Mouse (Mus musculus) limb, embryonic 14.5 days (tissue): ENCODE measurements at regions not wholly inside any gene's neighbourhood (a gene's known extent, or its start where the extent isn't known, plus 50 kb on each side); places are given as distances from the start of the nearest gene placed in this dataset.

Experiments
- ATAC-seq: fragments of 200-750 bp; cut with Nextera tagmentation; 2 replicates; pipeline ENCODE4 v1.8.0; 2017; ENCODE audit warnings: low read depth, moderate number of reproducible peaks, moderate TSS enrichment; ENCODE audit not compliant: low FRiP score
- DNase-seq: peaks from one replicate; pipeline ENCODE4 v3.0.0-alpha.2; 2015; ENCODE audit warnings: low spot score
- H3K27ac ChIP-seq: fragments of 300-500 bp; sonication (generic); replicated peaks from 2 replicates; pipeline ENCODE4 v1.5.1; 2014; ENCODE audit warnings: low read depth, mild to moderate bottlenecking, low read length, moderate library complexity, mixed read lengths
- H3K27me3 ChIP-seq: fragments of 300-500 bp; sonication (generic); 2 replicates; pipeline ENCODE4 v1.6.1; 2014; ENCODE audit warnings: low read length, mixed read lengths; ENCODE audit not compliant: control insufficient read depth, insufficient read depth
- H3K36me3 ChIP-seq: fragments of 300-500 bp; sonication (generic); 2 replicates; pipeline ENCODE4 v1.6.1; 2014; ENCODE audit warnings: mild to moderate bottlenecking, low read length, moderate library complexity, mixed read lengths; ENCODE audit not compliant: control insufficient read depth, insufficient read depth
- H3K4me1 ChIP-seq: fragments of 300-500 bp; sonication (generic); 2 replicates; pipeline ENCODE4 v1.6.1; 2014; ENCODE audit warnings: antibody characterized with exemption, low read length, mixed read lengths; ENCODE audit not compliant: control insufficient read depth, insufficient read depth
- H3K4me2 ChIP-seq: fragments of 300-500 bp; sonication (generic); replicated peaks from 2 replicates; pipeline ENCODE4 v1.6.1; 2014; ENCODE audit warnings: low read depth, mild to moderate bottlenecking, low read length, moderate library complexity; ENCODE audit not compliant: severe bottlenecking
- H3K4me3 ChIP-seq: fragments of 300-500 bp; sonication (generic); replicated peaks from 2 replicates; pipeline ENCODE4 v1.5.1; 2014; ENCODE audit warnings: low read length
- H3K9ac ChIP-seq: fragments of 300-500 bp; sonication (generic); 2 replicates; pipeline ENCODE4 v1.6.1; 2014; ENCODE audit warnings: mild to moderate bottlenecking, low read depth, low read length, moderate library complexity; ENCODE audit not compliant: severe bottlenecking
- H3K9me3 ChIP-seq: fragments of 300-500 bp; sonication (generic); 2 replicates; pipeline ENCODE4 v1.6.1; 2016; ENCODE audit warnings: low read length; ENCODE audit not compliant: control insufficient read depth
- POLR2A ChIP-seq: fragments of 200-500 bp; IDR thresholded peaks from 2 replicates; pipeline ENCODE4 v1.8.0; 2012; ENCODE audit warnings: inconsistent platforms, mild to moderate bottlenecking, moderate library complexity, borderline replicate concordance; ENCODE audit not compliant: insufficient read depth, insufficient read length; ENCODE audit errors: extremely low read depth
- WGBS: fragments of 180-500 bp; shearing (Covaris S2); extraction: QIAGEN DNeasy Blood & Tissue Kit; methylation state at CpG from one replicate; pipeline ENCODE4 v1.1.7; 2014; 5-methylcytosine and 5-hydroxymethylcytosine counted together

- Histone ChIP-seq H3K9me3 (no peaks in the 10 kb centered on the region), H3K9ac (no peak overlapping the region), H3K4me3 (no peak overlapping the region), H3K4me2 (no peak overlapping the region), H3K27ac (no peak overlapping the region), H3K27me3 (no peaks in the 10 kb centered on the region), H3K4me1 (no peaks in the 10 kb centered on the region), H3K36me3 (no peaks in the 10 kb centered on the region)
- DNase-seq (no peak), ATAC-seq (no peak)
- no peak for TF ChIP-seq POLR2A
- 97% methylated on average over 12 of the region's 12 CpGs for WGBS
Observed at GRCm38 (mm10) chr1:41244627-41245026, 439.2 kb downstream of the Tmem182 start.

DNA sequence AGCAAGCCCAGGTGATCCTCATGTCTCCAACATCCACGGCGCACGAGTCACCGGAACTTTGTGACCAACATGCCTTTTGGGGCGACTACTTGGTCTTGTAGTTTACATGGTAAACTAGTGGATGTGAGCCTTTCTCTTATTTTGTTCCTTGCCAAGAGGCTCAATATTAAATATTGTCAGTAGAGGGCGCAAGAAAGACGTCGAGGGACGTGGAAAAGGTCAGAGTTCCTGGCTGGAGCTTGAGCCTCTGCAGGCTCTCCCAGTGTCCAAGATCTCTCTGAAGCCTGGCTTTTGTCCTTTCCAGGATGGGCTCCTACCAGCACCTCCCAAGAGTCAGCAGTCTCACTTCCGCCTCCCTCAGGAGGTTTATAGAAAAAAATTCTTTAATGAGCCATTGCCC is 458.8 kb downstream of the Tmem182 start:
- no peak overlapping the region for H3K4me2 ChIP-seq
- WGBS = 35% methylated on average over 10 of the region's 10 CpGs
- H3K4me3 ChIP-seq = no peak overlapping the region
- H3K36me3 ChIP-seq = no peaks in the 10 kb centered on the region
- TF ChIP-seq POLR2A = no peak
- H3K27ac ChIP-seq = no peak overlapping the region
- ATAC-seq (no peak), DNase-seq (no peak)
- H3K27me3 ChIP-seq = no peaks in the 10 kb centered on the region
- H3K9me3 ChIP-seq = no peaks in the 10 kb centered on the region
- no peak overlapping the region for H3K9ac ChIP-seq
- H3K4me1 ChIP-seq = no peaks in the 10 kb centered on the region

GRCm38 (mm10) chr1:41271111-41271730 is 465.8 kb downstream of the Tmem182 start:
- H3K27ac ChIP-seq = no peak overlapping the region
- H3K4me1 ChIP-seq = peaks cover 6% of the 10 kb centered on the region; the same call in 1 of the 2 replicates
- H3K9ac ChIP-seq = no peak overlapping the region
- no peak for ATAC-seq
- H3K27me3 ChIP-seq = no peaks in the 10 kb centered on the region
- H3K4me3 ChIP-seq = no peak overlapping the region
- DNase-seq = no peak
- no peaks in the 10 kb centered on the region for H3K9me3 ChIP-seq
- no peaks in the 10 kb centered on the region for H3K36me3 ChIP-seq
- no peak overlapping the region for H3K4me2 ChIP-seq
- 16% methylated on average over 4 of the region's 4 CpGs for WGBS
- TF ChIP-seq POLR2A = no peak

DNA sequence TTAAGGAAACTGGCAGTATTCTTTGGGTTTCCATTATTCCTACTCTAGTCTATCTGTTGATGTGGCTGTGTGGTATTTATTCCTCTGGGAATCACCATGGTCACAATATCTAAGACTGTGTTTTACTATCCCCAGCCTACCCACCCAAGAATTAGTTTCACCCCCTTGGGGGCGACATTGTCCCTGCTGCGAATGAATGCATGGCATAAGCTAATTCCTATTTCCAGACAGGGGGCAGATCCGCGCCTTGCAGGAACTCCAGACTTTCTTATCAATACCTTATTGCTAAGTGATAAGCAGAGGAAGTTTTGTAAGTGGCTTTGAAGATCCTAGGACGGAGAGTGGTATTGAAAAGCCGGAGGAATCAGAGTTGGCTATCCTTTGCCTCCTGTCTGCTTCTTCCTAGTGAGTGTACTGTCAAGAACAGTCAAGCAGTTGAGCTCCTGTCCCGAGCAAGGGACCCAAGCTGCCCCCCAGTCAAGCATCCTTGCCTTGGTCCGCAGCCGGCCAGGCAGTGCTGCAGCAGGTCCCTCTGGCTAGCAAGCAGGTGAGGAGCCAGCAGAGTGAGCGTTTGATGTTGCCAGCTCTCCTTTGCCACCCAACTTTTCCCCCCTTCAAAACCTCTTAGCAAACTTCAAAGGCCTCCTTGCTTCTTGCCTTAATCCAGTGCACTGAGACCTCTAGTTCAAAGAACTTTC is 469.3 kb downstream of the Tmem182 start:
- H3K9ac ChIP-seq = no peak overlapping the region
- no peak for ATAC-seq

DNA sequence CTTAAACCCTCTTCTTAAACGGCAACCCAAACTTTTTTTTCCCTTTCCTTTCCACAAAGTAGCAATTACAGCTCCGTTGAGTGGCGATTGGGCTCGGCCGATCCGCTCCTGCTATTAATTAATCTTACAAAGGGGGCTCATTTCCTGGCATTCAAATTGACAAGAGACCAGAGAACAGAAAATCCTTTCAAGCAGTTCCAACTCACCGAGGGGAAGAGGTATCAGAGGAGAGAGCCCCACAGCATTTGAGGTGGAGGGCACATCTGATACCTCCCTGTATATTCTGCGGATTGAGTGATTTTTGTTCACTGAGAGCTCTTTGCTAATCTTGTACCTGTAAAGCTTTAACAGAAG is 469.8 kb downstream of the Tmem182 start:
- H3K27ac ChIP-seq = no peak overlapping the region
- no peaks in the 10 kb centered on the region for H3K36me3 ChIP-seq
- ATAC-seq (no peak), DNase-seq (no peak)
- H3K27me3 ChIP-seq = no peaks in the 10 kb centered on the region
- H3K4me1 ChIP-seq = peaks cover 6% of the 10 kb centered on the region; the same call in 1 of the 2 replicates
- H3K9me3 ChIP-seq = no peaks in the 10 kb centered on the region
- no peak for TF ChIP-seq POLR2A
- no peak overlapping the region for H3K9ac ChIP-seq
- 4% methylated on average over 8 of the region's 8 CpGs for WGBS
- H3K4me3 ChIP-seq = peak overlapping the region; percentile 14; the same call in 1 of the 2 replicates
- peak overlapping the region; percentile 36 for H3K4me2 ChIP-seq

More for the DNA sequence above, 469.3 kb downstream of the Tmem182 start:
- WGBS = 7% methylated on average over 10 of the region's 10 CpGs
- Histone ChIP-seq H3K9me3 (no peaks in the 10 kb centered on the region), H3K36me3 (no peaks in the 10 kb centered on the region), H3K4me2 (peak overlapping the region; percentile 36), H3K27ac (no peak overlapping the region), H3K4me3 (no peak overlapping the region), H3K4me1 (peaks cover 6% of the 10 kb centered on the region; the same call in 1 of the 2 replicates), H3K27me3 (no peaks in the 10 kb centered on the region)
- TF ChIP-seq POLR2A = no peak
- no peak for DNase-seq
